Mouse (Mus musculus): ENCODE data around the gene Ccdc62. TPM values are rescaled to one million over a fixed set of nuclear protein-coding genes. Genes with fewer than 3 reads are reported as not detected.

Gene Ccdc62
- total RNA-seq, 2 experiments from 2014 or later: 0.62 to 1.5 TPM

- ATAC-seq (ENCODE audit: poor library complexity, severe bottlenecking): no peak
Observed at GRCm38 (mm10) chr5:123933957-123934591, 3.6 kb downstream of the Ccdc62 start.

- no peak for ATAC-seq (ENCODE audit: poor library complexity, severe bottlenecking)
Observed at GRCm38 (mm10) chr5:123935931-123936330, 5.5 kb downstream of the Ccdc62 start.

GRCm38 (mm10) chr5:123938479-123938878 is 8.0 kb downstream of the Ccdc62 start:
- ATAC-seq (ENCODE audit: poor library complexity, severe bottlenecking): peak; percentile 68; the same call in 1 of the 2 replicates

- no peak for ATAC-seq (ENCODE audit: poor library complexity, severe bottlenecking)
Observed at GRCm38 (mm10) chr5:123946546-123946945, 16.1 kb downstream of the Ccdc62 start.

- ATAC-seq (ENCODE audit: poor library complexity, severe bottlenecking): no peak
Observed at GRCm38 (mm10) chr5:123947041-123947761, 16.7 kb downstream of the Ccdc62 start.

DNA sequence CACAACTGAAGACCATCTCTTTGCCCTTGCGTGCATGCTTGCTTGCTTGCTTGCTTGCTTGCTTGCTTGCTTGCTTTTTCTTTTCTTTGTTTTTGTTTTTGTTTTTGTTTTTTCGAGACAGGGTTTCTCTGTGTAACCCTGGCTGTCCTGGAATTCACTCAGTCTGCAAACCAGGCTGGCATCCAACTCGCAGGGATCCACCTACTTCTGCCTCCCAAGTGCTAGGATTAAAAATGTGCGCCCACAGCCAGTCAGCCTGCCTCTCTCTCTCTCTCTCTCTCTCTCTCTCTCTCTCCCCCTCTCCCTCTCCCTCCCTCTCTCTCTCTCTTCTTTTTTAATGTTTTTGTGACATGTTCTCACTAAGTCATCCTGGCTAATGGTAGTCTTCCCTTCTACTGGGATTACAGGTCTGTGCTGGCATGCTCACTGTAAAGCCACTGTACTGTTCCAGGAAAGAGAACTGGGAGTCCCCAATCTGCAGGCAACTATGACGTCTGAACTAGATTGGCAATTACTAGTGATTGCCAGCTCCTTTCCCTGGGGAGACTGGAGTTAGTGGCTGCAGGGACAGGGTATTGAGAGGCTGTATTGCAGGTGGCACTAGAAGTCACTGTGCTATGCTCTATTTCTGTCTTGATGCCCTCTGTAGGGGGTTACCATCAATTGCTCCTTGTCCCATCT is 22.0 kb downstream of the Ccdc62 start:
- no peak for ATAC-seq (ENCODE audit: poor library complexity, severe bottlenecking)

DNA sequence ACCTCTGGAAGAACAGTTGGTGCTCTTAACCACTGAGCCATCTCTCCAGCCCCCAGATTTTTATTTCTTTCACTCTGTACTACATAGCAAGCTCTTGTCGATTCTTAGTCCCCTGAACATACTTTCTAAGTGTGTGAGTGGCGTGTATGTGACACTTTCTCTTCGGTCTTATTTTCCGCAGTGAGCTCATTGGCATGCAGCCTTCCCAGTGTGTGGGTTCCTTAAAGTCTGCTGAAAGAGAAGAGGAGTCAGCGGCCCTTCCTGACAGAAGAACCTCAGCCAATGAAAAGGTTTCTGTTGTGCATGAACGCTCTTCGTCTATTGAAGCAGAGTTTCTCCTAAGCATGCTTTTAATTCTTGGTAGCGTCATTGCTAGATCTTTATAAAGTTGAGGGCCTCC is 26.7 kb downstream of the Ccdc62 start:
- ATAC-seq (ENCODE audit: poor library complexity, severe bottlenecking): no peak

GRCm38 (mm10) chr5:123959018-123959417 is 28.5 kb downstream of the Ccdc62 start:
- ATAC-seq (ENCODE audit: poor library complexity, severe bottlenecking): no peak

GRCm38 (mm10) chr5:123960129-123960528 is 29.6 kb downstream of the Ccdc62 start:
- no peak for ATAC-seq (ENCODE audit: poor library complexity, severe bottlenecking)

DNA sequence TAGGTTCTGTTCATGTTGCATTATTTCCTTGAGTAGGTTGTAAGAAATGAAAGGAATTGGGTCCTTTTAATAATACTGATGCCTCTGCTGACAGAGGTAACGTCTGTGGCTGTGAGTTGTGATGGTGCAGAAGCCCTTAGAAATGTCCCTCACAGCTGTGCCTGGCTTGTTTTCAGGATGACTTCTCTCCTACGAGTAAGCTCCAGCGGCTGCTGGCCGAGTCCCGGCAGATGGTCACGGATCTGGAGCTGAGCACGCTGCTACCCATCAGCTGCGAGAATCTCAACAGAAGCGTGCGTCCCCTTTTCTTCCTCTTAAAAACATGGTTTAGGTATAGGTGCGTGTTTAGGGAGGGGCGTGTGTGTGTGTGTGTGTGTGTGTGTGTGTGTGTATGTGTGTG is 30.6 kb downstream of the Ccdc62 start:
- ATAC-seq (ENCODE audit: poor library complexity, severe bottlenecking): no peak

GRCm38 (mm10) chr5:123964208-123964607 is 33.7 kb downstream of the Ccdc62 start:
- ATAC-seq (ENCODE audit: poor library complexity, severe bottlenecking): no peak

DNA sequence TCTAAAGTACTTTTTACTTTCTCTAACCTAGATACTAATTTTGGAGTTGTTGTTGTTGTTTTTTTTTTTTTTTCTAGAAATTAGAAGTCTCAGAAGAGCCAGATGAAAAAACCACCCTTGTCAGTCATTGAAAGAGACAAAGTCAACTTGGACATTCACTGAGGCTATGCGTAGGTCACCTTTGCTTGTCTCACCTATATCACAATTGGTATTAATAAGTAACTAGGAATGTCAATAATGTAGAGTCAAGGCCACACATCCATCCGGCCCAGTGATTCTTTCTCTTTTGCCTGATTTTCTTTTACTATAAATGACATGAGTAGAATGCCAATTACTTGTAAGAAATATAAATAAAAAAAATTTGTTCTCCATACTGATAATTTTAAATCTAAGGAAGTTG is 36.3 kb downstream of the Ccdc62 start:
- no peak for ATAC-seq (ENCODE audit: poor library complexity, severe bottlenecking)

DNA sequence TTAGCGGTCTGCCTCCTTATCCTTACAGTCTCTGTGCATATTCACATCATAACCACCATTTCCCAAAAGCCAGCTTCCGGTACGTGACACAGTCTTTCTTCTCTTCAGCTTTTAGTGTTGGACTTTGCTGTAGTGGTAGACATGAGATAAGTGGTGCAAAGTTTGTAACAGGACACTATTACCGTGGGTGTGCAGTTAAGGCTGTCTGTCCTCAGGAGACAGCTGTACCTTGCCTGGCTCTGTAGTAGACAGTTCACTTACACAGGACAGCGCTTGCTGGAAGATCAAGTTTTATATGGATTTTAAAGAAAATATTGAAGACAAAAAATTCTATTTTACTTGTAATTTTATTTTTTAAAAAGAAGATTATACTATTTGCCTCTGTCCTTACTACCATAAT is 38.0 kb downstream of the Ccdc62 start:
- ATAC-seq (ENCODE audit: poor library complexity, severe bottlenecking): no peak

GRCm38 (mm10) chr5:123969216-123969615 is 38.7 kb downstream of the Ccdc62 start:
- ATAC-seq (ENCODE audit: poor library complexity, severe bottlenecking): no peak

- ATAC-seq (ENCODE audit: poor library complexity, severe bottlenecking): no peak
Observed at GRCm38 (mm10) chr5:123970576-123970975, 40.1 kb downstream of the Ccdc62 start.

- no peak for ATAC-seq (ENCODE audit: poor library complexity, severe bottlenecking)
Observed at GRCm38 (mm10) chr5:123972453-123972852, 42.0 kb downstream of the Ccdc62 start.

DNA sequence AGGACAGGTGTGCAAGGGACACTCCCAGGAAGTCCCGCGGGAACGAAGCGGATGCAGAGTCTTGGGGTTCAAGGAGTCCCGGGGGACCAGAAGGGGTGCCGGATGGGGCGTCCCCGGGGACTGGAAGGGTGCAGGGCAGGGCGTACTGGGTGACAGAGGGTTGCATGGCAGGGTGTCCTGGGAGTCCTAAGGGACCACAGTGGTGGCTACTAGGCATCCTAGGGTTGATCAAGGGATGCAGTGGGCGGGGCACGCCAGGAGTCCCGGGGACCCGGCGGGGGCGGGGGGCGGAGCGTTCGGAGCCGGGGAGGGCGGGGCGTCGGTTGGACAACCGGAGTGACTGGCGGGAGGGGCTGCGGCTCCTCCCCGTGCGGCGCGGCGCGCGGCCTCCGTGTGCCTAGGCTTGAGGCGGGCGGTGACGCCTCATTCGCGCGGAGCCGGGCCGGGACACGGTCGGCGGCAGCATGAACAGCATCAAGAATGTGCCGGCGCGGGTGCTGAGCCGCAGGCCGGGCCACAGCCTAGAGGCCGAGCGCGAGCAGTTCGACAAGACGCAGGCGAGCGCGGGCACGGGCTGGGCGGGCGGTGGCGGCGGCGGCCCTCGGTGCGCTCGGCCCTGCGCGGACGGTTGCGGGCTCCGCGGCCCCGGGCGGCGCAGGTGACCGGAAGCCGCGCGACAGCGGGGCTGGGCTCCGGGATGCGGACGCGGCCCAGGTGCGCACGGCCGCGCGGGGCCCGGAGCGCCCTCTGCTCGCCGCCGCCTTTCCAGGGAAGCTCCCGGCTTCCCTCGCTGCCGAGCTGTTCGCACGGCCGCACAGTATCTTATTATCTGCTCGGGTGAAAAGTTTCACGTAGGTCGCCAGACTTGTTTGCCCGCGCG is 43.1 kb downstream of the Ccdc62 start, which contains the start of gene Hip1r:
Gene Hip1r (plus strand): TSS at position 330 of the 880 bp plus-strand sequence.
- ATAC-seq (ENCODE audit: poor library complexity, severe bottlenecking): peak; percentile 58

DNA sequence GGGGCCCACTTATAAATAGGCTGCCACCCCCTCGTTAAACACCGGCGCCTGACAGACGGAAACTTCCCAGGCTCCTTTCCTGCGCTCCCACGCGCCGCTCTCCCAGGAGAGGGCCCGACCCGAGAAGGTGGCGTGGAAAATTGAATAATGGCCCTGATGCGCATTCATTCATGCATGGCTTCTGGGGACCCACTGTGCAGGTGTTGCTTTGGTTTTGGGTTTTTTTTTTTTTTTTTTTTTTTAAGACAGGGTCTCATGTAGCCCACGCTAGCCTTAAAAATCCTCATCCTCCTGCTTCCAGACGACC is 43.7 kb downstream of the Ccdc62 start:
- ATAC-seq (ENCODE audit: poor library complexity, severe bottlenecking): no peak

DNA sequence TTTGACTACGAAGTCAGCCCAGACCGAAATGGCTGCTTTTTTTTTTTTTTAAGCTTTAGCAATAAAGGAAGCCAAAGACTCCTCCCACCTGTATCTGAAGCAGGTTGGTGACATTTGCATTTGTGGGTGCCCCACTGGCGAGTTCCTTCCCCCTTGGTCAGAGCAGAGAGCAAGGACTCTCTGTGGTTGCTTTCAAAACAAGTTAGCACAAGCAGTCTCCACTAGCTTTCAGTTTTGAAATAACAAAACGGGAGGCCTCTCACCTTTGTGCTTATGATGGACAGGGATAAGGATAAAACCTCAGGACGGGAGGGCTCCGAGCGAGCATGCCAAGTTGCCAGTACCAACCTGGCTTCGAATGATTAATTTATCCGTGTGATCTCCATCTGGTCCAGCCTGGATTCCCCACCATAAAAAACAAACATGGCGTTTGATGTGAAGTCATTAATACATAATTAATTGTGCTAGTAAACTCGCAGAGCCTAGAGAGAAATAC is 44.2 kb downstream of the Ccdc62 start:
- ATAC-seq (ENCODE audit: poor library complexity, severe bottlenecking): peak; percentile 77

- no peak for ATAC-seq (ENCODE audit: poor library complexity, severe bottlenecking)
Observed at GRCm38 (mm10) chr5:123975668-123976180, 45.2 kb downstream of the Ccdc62 start.

DNA sequence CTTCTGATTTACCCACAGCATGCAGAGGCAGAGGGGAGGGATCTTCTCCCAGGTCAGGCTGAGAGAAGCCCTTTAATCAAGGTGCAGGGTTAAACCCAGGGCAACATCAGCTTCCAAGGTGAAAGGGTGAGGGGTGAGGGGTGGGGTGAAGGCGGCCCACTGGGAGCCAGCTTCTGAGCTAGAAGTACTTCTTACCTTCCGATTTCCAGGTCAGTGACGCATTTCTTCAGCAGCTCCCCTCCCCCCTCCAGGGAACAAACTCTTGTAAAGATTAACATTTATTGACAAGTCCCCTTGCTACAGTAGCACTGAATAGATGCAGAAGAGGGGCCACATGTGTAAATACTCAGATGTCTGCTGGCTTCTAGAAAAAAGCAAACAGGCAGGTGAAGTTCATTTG is 46.8 kb downstream of the Ccdc62 start:
- no peak for ATAC-seq (ENCODE audit: poor library complexity, severe bottlenecking)

All from megakaryocyte, adult 5-6 weeks (primary cell).